Mouse (Mus musculus): ENCODE results near the gene Elp4. TPM values are rescaled to one million over a fixed set of nuclear protein-coding genes. Genes with fewer than 3 reads are reported as not detected.

The Elp4 gene
- total RNA-seq, 2 experiments from 2014 or later = 17.8 to 22.2 TPM

- intact Hi-C loops (cut with DNase I) = loop anchor here (2.0 kb wide), 1 partner anchor 547 kb away; no protein-coding TSS in a partner anchor
- DNase-seq (ENCODE audit: low spot score in 2 of 2) = no peak
These were observed 228.7 kb downstream of the Elp4 start for GRCm38 (mm10) chr2:105675730-105676079.

DNA sequence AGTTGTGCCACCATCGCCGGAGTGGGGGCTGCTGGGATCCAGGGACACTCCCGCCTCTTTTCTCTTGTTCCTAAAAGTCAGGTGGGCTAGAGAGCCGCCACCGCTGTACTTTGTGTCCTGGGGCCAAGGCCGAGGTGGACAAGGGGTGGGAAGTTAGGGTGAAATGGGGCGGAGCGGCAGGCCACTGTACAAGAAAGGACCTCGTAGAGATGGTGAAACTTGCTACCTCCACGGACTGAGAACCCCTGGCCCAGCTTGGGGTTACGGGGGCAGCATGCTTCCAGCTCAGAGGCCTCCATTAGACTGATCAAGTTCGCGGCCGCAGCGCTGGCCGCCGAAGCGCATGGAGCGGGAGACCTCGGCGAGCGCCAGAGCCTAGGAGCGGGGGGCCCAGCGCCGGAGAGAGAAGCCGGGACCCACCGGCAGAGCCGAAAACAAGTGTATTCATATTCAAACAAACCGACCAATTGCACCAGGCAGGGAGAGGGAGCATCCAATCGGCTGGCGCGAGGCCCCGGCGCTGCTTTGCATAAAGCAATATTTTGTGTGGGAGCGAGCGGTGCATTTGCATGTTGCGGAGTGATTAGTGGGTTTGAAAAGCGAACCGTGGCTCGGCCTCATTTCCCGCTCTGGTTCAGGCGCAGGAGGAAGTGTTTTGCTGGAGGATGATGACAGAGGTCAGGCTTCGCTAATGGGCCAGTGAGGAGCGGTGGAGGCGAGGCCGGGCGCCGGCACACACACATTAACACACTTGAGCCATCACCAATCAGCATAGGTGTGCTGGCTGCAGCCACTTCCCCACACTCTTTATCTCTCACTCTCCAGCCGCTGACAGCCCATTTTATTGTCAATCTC, 229.3 kb downstream of the Elp4 start:
- intact Hi-C loops (cut with DNase I) = loop anchor here (5.0 kb wide), 1 partner anchor 407 kb away; no protein-coding TSS in a partner anchor
- peak; percentile 62 to 82 for DNase-seq (ENCODE audit: low spot score in 2 of 2)

- intact Hi-C loops (cut with DNase I) = loop anchor here (5.0 kb wide), 1 partner anchor 408 kb away; no protein-coding TSS in a partner anchor
- no peak for DNase-seq (ENCODE audit: low spot score in 2 of 2)
These were observed 230.1 kb downstream of the Elp4 start for GRCm38 (mm10) chr2:105674061-105674874.

DNA sequence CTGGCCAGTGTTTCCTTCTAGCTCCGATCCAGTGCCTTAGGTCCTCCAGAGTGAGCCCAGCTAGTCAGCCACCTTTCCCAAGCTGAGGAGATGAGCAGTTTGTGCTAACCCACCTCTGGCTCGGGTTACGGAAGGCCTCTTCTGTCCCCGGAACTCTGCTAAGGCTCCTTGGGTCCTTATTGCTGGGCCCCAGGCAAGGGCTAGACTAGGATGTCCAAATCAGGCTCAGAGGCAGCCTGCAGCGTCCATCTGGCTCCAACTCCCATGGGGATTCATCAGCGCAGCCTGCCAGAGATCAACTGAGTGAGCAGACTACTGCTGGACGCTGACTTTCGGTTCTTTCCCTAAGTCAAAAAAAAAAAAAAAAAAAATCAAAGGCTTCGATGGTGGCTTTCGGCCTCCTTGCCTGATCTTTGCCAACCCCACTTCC, 230.7 kb downstream of the Elp4 start:
- DNase-seq (ENCODE audit: low spot score in 2 of 2) = no peak
- intact Hi-C loops (cut with DNase I) = loop anchor here (5.0 kb wide), 1 partner anchor 409 kb away; no protein-coding TSS in a partner anchor

DNA sequence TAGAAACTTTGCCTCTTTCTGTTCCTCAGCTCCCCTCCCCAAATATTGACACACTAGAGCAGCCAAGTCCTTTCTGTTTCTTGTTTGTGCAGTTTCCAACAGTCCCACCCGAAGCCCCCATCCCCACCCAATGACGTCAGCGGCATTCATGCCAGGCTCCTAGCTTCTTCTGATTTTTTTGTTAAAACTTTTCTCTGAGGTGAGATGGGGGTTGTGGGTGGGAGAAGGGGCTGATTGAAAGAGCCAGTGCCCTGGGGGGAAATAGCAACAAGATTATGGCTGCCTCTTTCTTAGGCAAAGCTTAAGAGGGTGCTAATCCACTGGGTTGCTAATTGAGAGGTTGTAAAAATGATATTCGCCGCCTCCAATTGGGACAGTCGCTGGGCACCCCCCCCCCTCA, 231.3 kb downstream of the Elp4 start:
- intact Hi-C loops (cut with DNase I) = loop anchor here (5.0 kb wide), 1 partner anchor 409 kb away; no protein-coding TSS in a partner anchor
- no peak for DNase-seq (ENCODE audit: low spot score in 2 of 2)

- intact Hi-C loops (cut with DNase I) = loop anchor here (5.0 kb wide), 1 partner anchor 410 kb away; no protein-coding TSS in a partner anchor
- DNase-seq (ENCODE audit: low spot score in 2 of 2) = no peak
These were observed 231.8 kb downstream of the Elp4 start for GRCm38 (mm10) chr2:105672596-105672960.

DNA sequence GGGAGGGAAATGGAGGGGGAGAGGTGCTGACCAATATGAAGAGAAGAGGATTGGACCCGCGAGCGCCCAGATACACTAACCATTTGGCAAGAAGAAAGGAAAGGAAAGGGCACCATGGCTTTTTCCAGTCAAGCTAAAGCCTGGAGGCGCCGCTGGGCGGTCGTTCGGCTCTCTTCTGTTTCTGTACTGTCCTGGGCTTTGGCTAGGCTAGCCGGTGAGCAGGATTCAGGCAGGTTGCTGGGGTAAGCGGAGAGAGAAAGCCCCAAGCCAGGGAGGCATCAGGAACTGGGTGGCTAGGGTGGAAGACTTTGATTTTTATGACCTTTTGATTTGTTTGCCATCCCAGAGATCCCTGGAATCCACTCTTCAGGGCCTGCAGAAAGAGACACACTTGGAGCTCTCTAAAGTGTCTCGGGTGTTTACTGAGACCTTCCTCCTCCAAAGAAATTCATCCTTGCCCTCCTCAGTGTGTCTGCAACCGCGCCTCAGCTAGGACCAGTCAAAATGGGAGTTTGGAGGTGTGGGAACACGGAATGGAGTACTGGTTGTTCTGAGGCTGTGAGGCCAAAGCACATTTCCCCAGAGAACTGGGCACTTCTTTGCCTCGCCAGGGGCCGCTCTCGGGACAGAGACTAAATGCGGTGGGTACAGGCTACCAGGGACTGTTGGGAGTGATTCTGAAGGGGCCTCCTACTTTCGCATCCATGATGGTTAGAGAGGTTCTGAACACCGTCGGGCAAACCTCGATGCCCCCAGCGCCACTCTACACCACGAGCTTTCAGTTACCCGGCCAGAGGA, 232.4 kb downstream of the Elp4 start:
- intact Hi-C loops (cut with DNase I) = loop anchor here (5.0 kb wide), 1 partner anchor 410 kb away; no protein-coding TSS in a partner anchor
- DNase-seq (ENCODE audit: low spot score in 2 of 2) = no peak

DNA sequence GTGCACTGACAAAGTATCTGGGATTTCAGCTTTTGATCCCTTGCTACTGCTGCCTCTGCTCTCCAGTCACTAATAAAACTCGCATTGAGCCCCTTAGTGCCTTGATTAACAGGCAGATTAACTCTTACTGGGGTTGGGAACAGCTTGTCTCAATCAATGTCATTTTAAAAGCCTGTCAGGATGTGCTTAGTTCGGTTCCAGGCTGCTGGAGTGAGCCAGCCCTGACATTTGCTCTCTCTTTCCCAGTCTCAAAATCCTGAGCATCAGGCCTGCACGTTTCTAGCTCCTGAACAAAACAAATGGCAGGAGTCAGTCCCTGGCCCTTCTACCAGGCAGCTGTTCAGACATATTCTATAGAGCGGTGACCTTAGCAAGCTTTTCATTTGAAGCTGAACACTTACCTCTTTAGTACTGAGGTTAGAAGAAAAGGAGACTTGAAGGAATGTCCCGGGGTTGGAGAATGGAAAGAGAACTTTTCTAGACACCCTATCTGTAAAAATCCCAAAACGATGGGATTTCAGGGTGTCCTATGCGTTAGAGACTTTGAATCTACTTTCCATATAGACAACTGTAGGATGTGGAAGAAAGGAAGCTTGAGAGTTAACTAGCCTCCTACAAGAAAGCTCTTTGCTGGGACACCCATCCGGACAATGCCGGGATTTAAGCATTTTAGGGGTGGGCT, 233.1 kb downstream of the Elp4 start:
- DNase-seq (ENCODE audit: low spot score in 2 of 2) = no peak
- intact Hi-C loops (cut with DNase I) = loop anchor here (5.0 kb wide), 1 partner anchor 411 kb away; no protein-coding TSS in a partner anchor

GRCm38 (mm10) chr2:105670731-105671095, 233.7 kb downstream of the Elp4 start:
- intact Hi-C loops (cut with DNase I) = loop anchor here (1.0 to 5.0 kb wide), 2 partner anchors 20 to 412 kb away; no protein-coding TSS in a partner anchor
- no peak for DNase-seq (ENCODE audit: low spot score in 2 of 2)

- intact Hi-C loops (cut with DNase I) = loop anchor here (1.0 to 5.0 kb wide), 2 partner anchors 20 to 412 kb away; no protein-coding TSS in a partner anchor
- DNase-seq (ENCODE audit: low spot score in 2 of 2) = no peak
These were observed 234.3 kb downstream of the Elp4 start for GRCm38 (mm10) chr2:105669881-105670730.

GRCm38 (mm10) chr2:105669371-105669861, 234.9 kb downstream of the Elp4 start:
- intact Hi-C loops (cut with DNase I) = no loop called here

DNA sequence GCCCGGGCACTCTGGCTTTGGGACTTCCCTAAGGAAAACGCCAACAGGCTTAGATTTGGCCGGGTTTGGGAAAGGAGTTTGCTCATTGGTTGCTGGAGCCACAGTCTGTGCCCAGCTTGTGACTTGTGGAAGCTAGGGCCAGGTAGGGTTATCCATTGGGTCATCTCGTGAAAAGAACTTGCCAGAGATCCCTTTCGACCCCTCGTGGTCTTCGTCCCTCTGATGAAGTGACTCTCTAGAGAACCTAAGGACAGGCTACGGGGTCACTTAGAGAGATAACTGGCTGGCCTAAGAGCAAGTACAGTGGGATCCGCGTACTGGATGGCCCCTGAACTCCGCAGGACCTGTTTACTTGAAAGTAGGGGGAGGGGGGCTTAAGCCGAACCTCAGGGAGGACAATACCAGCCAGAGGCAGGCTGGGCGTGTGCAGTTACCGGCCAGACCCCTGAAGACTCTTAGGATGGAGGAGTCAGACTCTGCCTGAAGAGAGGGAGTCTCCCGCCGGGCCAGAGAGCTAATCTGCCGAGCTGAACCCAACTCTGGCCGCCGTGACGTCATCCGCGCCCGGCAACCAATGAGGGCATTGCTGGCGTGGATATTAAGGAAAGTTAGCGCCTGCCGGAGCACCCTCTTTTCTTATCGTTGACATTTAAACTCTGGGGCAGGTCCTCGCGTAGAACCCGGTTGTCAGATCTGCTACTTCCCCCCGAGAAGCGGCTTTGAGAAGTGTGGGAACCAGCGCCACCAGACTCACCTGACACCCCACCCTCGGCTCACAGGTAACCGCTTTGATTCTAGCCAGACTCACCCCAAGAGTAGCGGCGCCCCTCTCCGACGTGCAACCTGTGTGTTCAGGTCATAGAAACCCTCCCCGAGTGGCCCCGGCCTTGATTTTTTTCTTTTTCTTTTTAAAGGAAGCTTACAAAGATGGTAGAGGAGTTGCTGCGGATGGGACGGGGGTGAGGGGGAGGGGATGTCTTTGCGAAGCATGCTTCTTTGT, 235.8 kb downstream of the Elp4 start, which contains the start of gene Pax6:
TSS of gene Pax6 (plus strand) at position 630 of the 1,000 bp plus-strand sequence.
- intact Hi-C loops (cut with DNase I) = no loop called here

More at GRCm38 (mm10) chr2:105669371-105669861, 234.9 kb downstream of the Elp4 start:
- no peak for DNase-seq (ENCODE audit: low spot score in 2 of 2)

GRCm38 (mm10) chr2:105667626-105667950, 236.8 kb downstream of the Elp4 start:
- intact Hi-C loops (cut with DNase I) = no loop called here

More for the DNA sequence above, 235.8 kb downstream of the Elp4 start, which contains the start of gene Pax6:
- no peak for DNase-seq (ENCODE audit: low spot score in 2 of 2)

DNA sequence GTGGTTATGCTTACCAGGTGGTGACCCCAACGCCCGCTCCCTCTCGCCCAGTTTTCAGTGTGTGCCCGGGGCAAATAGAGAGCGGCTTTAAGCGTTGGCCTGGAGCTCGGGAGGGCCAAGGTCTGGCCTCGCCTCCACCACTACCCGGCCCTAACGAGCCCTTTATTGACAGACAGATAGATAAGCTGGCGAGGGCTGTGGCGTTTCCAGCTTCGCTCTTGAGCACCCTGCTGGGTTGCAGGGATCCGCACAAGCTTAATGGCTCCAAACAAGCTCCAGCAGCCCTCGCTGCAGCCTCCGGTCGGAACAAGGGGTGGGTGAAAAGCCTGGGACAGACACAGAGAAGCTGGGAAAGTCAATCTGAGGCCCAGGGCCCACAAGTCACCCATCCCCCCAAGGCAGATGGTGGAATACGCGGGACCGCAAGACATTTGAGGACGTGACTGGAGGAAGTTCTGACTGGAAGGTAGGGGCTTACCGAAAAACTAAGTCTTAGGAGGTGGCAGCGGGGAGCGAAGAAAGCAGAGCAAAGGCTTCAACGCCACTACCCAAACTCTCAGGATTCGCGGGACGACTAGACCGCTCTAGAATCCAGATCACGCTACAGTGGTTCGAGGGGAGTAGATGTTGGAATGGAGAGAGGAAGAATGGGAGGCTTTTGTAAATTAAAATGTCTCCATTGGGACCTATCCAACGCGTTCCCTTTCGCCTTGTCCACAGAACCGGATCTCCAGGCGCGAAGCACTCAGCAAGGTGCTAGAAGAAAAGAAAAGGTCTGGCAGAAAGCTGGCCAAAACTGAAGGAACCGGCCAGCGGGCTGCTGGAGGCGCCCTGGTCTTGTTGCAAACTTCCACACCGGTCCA, 237.4 kb downstream of the Elp4 start:
- intact Hi-C loops (cut with DNase I) = no loop called here

More at GRCm38 (mm10) chr2:105667626-105667950, 236.8 kb downstream of the Elp4 start:
- no peak for DNase-seq (ENCODE audit: low spot score in 2 of 2)

DNA sequence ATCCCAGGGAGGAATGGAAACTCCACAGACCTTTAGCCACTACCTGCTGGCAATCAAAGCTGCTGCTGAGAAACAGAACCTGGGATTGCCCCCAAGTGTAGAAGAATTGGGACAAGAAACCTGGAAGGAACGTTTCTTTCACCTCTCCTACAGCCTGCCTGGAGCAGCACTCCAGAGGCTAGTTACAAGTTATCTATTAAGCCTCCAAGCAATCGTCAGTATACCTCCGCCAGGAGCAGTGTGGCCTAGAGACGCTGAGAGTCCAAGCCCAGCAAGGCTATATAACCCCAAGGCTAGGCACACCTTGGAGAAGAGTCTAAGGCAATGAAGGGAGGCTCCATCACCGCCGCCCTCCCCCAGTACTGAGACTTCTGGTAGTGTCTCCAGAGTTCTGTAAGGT, 238.0 kb downstream of the Elp4 start:
- intact Hi-C loops (cut with DNase I) = no loop called here
- no peak for DNase-seq (ENCODE audit: low spot score in 2 of 2)

More for the DNA sequence above, 237.4 kb downstream of the Elp4 start:
- no peak for DNase-seq (ENCODE audit: low spot score in 2 of 2)

All from left cerebral cortex, postnatal 25 days (tissue).